Mouse (Mus musculus) midbrain, postnatal 0 days (tissue): ENCODE results near the gene Bmp2k. TPM values are rescaled to one million over a fixed set of nuclear protein-coding genes. Genes with fewer than 3 reads are reported as not detected.

Experiments
- ATAC-seq: fragments of 200-750 bp; cut with Nextera tagmentation; 2 replicates; pipeline ENCODE4 v1.8.0; 2017; ENCODE audit warnings: moderate number of reproducible peaks, mild to moderate bottlenecking, moderate TSS enrichment, moderate library complexity; ENCODE audit not compliant: low FRiP score
- DNase-seq: peaks from one replicate; pipeline ENCODE4 v3.0.0-alpha.2; 2015; ENCODE audit warnings: low spot score
- H3K27ac ChIP-seq: fragments of 300-500 bp; sonication (generic); 2 replicates; pipeline ENCODE4 v1.5.1; 2014; ENCODE audit warnings: low read depth, mild to moderate bottlenecking, low read length, mixed read lengths
- H3K27me3 ChIP-seq: fragments of 300-500 bp; sonication (generic); 2 replicates; pipeline ENCODE4 v1.6.1; 2014; ENCODE audit warnings: low read length, control low read depth, mixed read lengths; ENCODE audit not compliant: insufficient read depth
- H3K36me3 ChIP-seq: fragments of 300-500 bp; sonication (generic); 2 replicates; pipeline ENCODE4 v1.6.1; 2014; ENCODE audit warnings: low read length, control low read depth, mixed read lengths; ENCODE audit not compliant: insufficient read depth
- H3K4me1 ChIP-seq: fragments of 300-500 bp; sonication (generic); 2 replicates; pipeline ENCODE4 v1.6.1; 2014; ENCODE audit warnings: mild to moderate bottlenecking, control low read depth, antibody characterized with exemption, low read length, mixed read lengths; ENCODE audit not compliant: insufficient read depth
- H3K4me2 ChIP-seq: fragments of 300-500 bp; sonication (generic); 2 replicates; pipeline ENCODE4 v1.6.1; 2014; ENCODE audit warnings: low read depth, mild to moderate bottlenecking, low read length, mixed read lengths; ENCODE audit not compliant: poor library complexity, severe bottlenecking
- H3K4me3 ChIP-seq: fragments of 300-500 bp; sonication (generic); 2 replicates; pipeline ENCODE4 v1.5.1; 2014; ENCODE audit warnings: low read depth, mild to moderate bottlenecking, low read length, moderate library complexity
- H3K9ac ChIP-seq: fragments of 300-500 bp; sonication (generic); replicated peaks from 2 replicates; pipeline ENCODE4 v1.6.1; 2014; ENCODE audit warnings: mild to moderate bottlenecking, low read length, moderate library complexity, mixed read lengths; ENCODE audit not compliant: poor library complexity, severe bottlenecking
- H3K9me3 ChIP-seq: fragments of 300-500 bp; sonication (generic); 2 replicates; pipeline ENCODE4 v1.6.1; 2016; ENCODE audit warnings: low read length, control low read depth
- CTCF ChIP-seq: IDR thresholded peaks from 2 replicates; pipeline ENCODE4 v1.5.1; 2016; ENCODE audit warnings: antibody characterized with exemption, mild to moderate bottlenecking
- WGBS: fragments of 180-500 bp; shearing (Covaris S2); extraction: QIAGEN DNeasy Blood & Tissue Kit; methylation state at CpG from one replicate; pipeline ENCODE4 v1.1.7; 2014; 5-methylcytosine and 5-hydroxymethylcytosine counted together
- polyA plus RNA-seq: library from polyadenylated mRNA; unstranded; fragments of >200 nt; fragmentation: Nextera tagmentation; extraction: Ambion mirVana; gene quantifications from 2 replicates; pipeline ENCODE4 v1.2.1, GENCODE M21; 2015
- total RNA-seq: library from RNA; depleted of rRNA; stranded (reverse); fragments of >200 nt; gene quantifications from 2 replicates; pipeline ENCODE4 v1.2.3, GENCODE M21; 2014

Gene Bmp2k
- total and polyA plus RNA-seq, 2 experiments from 2014 or later: 9.5 to 19.4 TPM

DNA sequence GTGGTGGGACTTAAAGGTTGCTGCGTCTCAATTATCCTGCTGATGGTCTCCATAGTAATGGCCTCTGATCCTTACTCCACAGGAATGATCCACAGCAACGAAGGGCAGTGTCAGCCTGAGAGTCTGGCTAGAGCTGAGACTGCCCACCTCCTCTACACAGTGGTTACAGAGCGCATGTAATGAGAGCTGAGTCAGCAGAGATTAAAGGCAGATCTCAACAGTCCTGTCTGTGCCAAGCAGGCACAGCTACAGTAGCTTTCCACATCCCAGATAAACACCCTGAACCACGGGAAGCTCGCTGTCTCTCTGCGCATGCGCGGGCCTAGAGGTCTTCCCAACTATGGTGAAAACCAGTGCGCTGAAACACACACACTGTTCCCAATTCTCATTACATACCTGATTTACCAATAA is 100.1 kb downstream of the Bmp2k start:
- 61% methylated on average over 9 of the region's 9 CpGs for WGBS
- Histone ChIP-seq H3K27me3 (no peaks in the 10 kb centered on the region), H3K36me3 (peaks cover 25% of the 10 kb centered on the region), H3K9ac (no peak overlapping the region), H3K27ac (no peak overlapping the region), H3K9me3 (no peaks in the 10 kb centered on the region), H3K4me2 (no peak overlapping the region), H3K4me3 (no peak overlapping the region), H3K4me1 (no peaks in the 10 kb centered on the region)
- no peak for TF ChIP-seq CTCF
- ATAC-seq: peak; percentile 31; the same call in 1 of the 2 replicates
- no peak for DNase-seq

DNA sequence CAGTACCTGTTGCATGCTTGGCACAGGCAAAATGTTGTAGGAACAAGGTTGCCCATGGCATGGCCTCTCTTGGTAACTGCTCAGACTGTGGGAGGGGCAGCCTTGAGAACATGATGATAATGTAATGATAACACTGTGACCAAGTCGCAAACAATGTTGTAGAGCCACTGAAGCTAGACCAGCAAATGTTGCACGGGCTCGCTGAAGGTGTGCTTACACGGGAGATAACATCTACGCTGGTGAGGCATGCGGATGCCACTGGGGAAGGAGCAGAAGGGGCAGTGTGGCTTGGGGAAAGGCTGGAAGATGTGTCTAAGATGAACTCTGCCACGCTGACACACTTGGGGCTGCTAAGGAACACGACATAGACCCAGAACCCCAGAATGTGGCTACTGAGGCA is 102.5 kb downstream of the Bmp2k start:
- no peak overlapping the region for H3K9ac ChIP-seq
- H3K27ac ChIP-seq: no peak overlapping the region

DNA sequence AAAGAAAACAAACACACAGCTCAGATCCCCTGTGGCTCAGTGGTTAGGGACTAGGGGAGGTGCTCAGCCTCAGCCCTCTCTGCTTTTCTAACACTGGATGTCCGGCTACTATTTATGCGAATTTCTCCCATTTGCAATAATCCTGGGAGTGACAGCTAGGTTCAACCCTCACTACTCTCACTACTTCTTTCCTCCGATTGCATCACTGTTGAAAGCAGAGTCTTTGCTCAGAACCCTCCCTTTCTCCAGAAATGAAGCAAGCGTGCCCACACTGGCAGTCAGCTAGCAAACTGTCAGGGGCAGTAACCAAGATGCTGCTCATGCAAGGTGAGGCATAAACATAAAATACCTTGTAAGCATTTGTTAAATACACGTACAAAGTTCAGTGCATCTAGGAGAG is 110.8 kb downstream of the Bmp2k start:
- WGBS: 87% methylated on average over 5 of the region's 5 CpGs
- H3K9me3 ChIP-seq: no peaks in the 10 kb centered on the region
- peaks cover 8% of the 10 kb centered on the region for H3K4me1 ChIP-seq
- TF ChIP-seq CTCF: no peak
- H3K4me3 ChIP-seq: no peak overlapping the region
- no peak overlapping the region for H3K9ac ChIP-seq
- no peak overlapping the region for H3K4me2 ChIP-seq
- ATAC-seq (no peak), DNase-seq (no peak)
- 0 out of 2 replicates have a peak, but pooled peaks cover 10% of the 10 kb centered on the region for H3K36me3 ChIP-seq
- H3K27me3 ChIP-seq: no peaks in the 10 kb centered on the region
- H3K27ac ChIP-seq: no peak overlapping the region

More for the DNA sequence above, 102.5 kb downstream of the Bmp2k start:
- no peak for TF ChIP-seq CTCF
- DNase-seq (no peak), ATAC-seq (no peak)
- Histone ChIP-seq H3K36me3 (peaks cover 28% of the 10 kb centered on the region), H3K9me3 (no peaks in the 10 kb centered on the region), H3K4me1 (no peaks in the 10 kb centered on the region), H3K4me2 (no peak overlapping the region), H3K27me3 (no peaks in the 10 kb centered on the region), H3K4me3 (no peak overlapping the region)
- WGBS: 95% methylated on average over 8 of the region's 8 CpGs

DNA sequence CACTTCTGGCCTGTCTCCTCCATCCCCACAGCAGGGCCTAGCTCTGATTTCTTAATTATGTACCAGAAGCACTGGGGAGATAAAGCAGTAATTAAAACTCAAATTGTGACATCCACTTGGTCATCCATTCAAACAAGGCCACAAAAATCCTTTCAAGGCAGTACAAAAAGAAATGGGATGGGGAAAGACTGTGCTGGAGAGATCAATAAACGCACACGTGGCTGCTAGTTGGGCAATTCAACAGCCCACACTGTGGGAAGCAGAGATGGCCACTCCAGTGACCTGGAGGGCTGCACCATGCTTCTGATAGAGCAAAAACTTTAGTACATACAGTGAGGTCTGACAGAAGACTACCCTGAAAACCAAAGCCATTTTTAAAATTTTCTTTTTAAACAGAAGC is 112.6 kb downstream of the Bmp2k start:
- peak overlapping the region; percentile 79 for H3K4me3 ChIP-seq
- peak overlapping the region; percentile 79; the same call in 1 of the 2 replicates for H3K9ac ChIP-seq
- 27% methylated on average over 2 of the region's 2 CpGs for WGBS
- DNase-seq: no peak
- H3K4me1 ChIP-seq: peaks cover 8% of the 10 kb centered on the region
- H3K27ac ChIP-seq: no peak overlapping the region
- no peaks in the 10 kb centered on the region for H3K27me3 ChIP-seq
- TF ChIP-seq CTCF: no peak
- peak overlapping the region; percentile 70 for H3K4me2 ChIP-seq
- 0 out of 2 replicates have a peak, but pooled peaks cover 10% of the 10 kb centered on the region for H3K36me3 ChIP-seq
- no peaks in the 10 kb centered on the region for H3K9me3 ChIP-seq
- ATAC-seq: no peak

DNA sequence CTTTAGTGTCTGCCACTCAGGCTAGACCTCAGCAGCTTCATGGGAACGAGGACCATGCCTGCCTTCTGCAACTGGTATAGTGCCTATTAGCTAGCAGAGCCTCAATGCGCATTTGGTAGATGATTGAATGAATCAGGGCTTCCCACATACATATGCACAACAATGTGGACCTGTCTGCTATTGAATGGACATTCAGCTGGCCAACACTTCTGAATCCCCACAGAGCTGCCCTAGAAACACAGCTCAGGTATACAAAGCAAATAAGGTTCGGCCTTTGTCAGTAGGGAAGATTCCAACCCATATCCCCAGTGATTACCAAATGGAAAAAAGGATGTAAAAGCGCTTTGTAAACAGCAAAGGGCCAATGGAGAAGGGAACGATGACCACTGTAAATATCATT is 113.2 kb downstream of the Bmp2k start:
- TF ChIP-seq CTCF: no peak

DNA sequence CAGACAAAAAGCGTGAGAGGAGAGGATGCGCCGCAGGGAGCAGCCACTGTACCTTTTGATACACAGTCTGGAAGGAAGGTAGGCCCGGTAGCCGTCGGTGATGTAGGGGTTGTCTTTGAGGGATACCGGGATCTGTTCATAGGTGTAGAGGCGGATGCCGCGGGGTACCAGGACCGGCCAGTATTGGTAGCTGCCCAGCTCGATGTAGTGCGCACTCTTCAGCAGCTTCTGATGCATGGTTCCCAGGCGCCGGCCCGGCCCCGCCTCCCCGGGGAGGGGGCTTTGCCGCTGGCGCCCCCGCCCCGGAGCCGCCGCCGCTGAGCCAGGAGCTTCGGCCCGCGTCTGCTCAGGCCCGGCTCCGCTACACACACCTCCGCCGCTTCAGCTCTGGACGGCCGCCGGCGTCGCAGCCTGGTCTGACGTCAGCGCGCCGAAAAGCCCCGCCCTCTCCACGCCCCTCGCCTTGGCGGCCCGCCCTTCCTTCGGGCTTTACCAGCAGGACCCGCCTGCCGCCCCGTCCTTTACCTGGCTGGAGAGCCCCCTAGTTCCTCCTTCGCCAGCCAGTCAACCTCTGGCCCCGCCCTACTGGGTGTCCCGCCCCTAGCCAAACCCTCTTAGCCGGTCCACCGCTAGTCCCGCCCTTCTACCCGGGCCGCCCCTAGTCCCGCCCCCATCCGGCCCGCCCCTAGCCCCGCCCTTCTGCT is 113.9 kb downstream of the Bmp2k start, which contains the start of gene Paqr3:
Gene Paqr3 (minus strand): TSS at position 390 of the 704 bp plus-strand sequence.
- ATAC-seq (peak; percentile 97), DNase-seq (peak; percentile 94)
- whole genome bisulfite sequencing: 2% methylated on average over 48 of the region's 62 CpGs
- Histone ChIP-seq H3K36me3 (0 out of 2 replicates have a peak, but pooled peaks cover 6% of the 10 kb centered on the region), H3K9ac (peak within 1 kb of the TSS; percentile 79), H3K4me1 (peaks cover 8% of the 10 kb centered on the region), H3K27ac (peak within 1 kb of the TSS; percentile 63), H3K4me2 (peak within 1 kb of the TSS; percentile 70), H3K9me3 (no peaks in the 10 kb centered on the region), H3K27me3 (no peaks in the 10 kb centered on the region), H3K4me3 (peak within 1 kb of the TSS; percentile 79)
- no peak for TF ChIP-seq CTCF

More for the DNA sequence above, 113.2 kb downstream of the Bmp2k start:
- H3K27me3 ChIP-seq: no peaks in the 10 kb centered on the region
- H3K27ac ChIP-seq: peak overlapping the region; percentile 63; the same call in 1 of the 2 replicates
- ATAC-seq (no peak), DNase-seq (peak; percentile 19)
- peak overlapping the region; percentile 79 for H3K4me3 ChIP-seq
- peak overlapping the region; percentile 79 for H3K9ac ChIP-seq
- no peaks in the 10 kb centered on the region for H3K9me3 ChIP-seq
- 0 out of 2 replicates have a peak, but pooled peaks cover 10% of the 10 kb centered on the region for H3K36me3 ChIP-seq
- peak overlapping the region; percentile 70 for H3K4me2 ChIP-seq
- WGBS: 8% methylated on average over 5 of the region's 5 CpGs
- H3K4me1 ChIP-seq: peaks cover 8% of the 10 kb centered on the region
